Mouse (Mus musculus) liver, postnatal 0 days (tissue): Measurements from ENCODE around the gene Patl2.
"Not testable (repeated sequence)": the region's sequence is repeated elsewhere in the genome, so short reads cannot be mapped to it uniquely, and the experiment has no call there.

Experiments
- CTCF ChIP-seq: sonication (generic); IDR thresholded peaks from 2 replicates; pipeline ENCODE4 v1.5.1; 2016; ENCODE audit warnings: antibody characterized with exemption, low read depth
- EP300 ChIP-seq: IDR thresholded peaks from 2 replicates; pipeline ENCODE4 v1.6.1; 2016; ENCODE audit warnings: antibody characterized with exemption, low read depth, mild to moderate bottlenecking

DNA sequence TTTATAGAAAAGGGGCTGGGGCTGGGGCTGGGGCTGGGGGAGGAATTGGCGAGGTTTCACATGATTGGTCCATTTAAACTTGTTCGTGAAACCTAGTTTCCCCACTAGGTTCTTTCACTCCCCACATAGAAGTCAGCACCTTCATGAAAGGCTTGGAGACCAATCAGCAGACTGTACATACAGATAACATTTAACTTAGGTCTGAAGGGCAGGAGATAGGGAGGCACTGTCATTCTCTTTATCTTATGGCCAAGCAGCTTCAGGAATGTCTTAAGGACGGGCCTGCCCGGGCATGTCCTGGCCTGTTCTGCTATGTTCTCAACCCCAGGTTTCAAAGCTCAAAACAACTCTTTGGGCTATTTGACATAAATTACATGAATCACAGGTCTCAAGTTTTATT is 31.1 kb upstream of the Patl2 start:
- peak; percentile 84 for TF ChIP-seq EP300
- TF ChIP-seq CTCF, result not testable (repeated sequence)
